Mouse (Mus musculus) CH12.LX (cell line): ENCODE measurements around the gene Prkca. TPM values are rescaled to one million over a fixed set of nuclear protein-coding genes. Genes with fewer than 3 reads are reported as not detected.
A peak's percentile ranks its signal among the peaks of the same experiment; 100 is the strongest.

Experiments used
- DNase-seq: peaks from one replicate; pipeline ENCODE4 v3.0.0-alpha.2; 2013; ENCODE audit errors: extremely low read depth
- H3K27ac ChIP-seq: 2 replicates; pipeline ENCODE4 v1.5.1; 2012; ENCODE audit warnings: low read depth, mild to moderate bottlenecking, control low read depth, moderate library complexity; ENCODE audit not compliant: insufficient read depth
- H3K27me3 ChIP-seq: replicated peaks from 2 replicates; pipeline ENCODE3; 2012; ENCODE audit warnings: inconsistent platforms
- H3K36me3 ChIP-seq, 2 experiments: replicated peaks in 1 of 2; 2 replicates each; pipeline versions ENCODE3 to v1.6.1; 2012; ENCODE audit warnings: inconsistent platforms in 1 of 2, low read length in 1 of 2, mild to moderate bottlenecking in 1 of 2, mixed read lengths in 1 of 2, moderate library complexity in 1 of 2; ENCODE audit not compliant: control insufficient read depth in 1 of 2, insufficient read depth in 1 of 2
- H3K4me1 ChIP-seq, 2 experiments: 2 replicates each; pipeline ENCODE4 v1.6.1; 2012; ENCODE audit warnings: inconsistent platforms in 1 of 2, moderate library complexity in 1 of 2; ENCODE audit not compliant: insufficient read depth in 2 of 2, control insufficient read depth in 1 of 2
- H3K4me2 ChIP-seq: 2 replicates; pipeline ENCODE4 v1.6.1; 2012; ENCODE audit warnings: low read depth, mild to moderate bottlenecking, control low read depth; ENCODE audit not compliant: poor library complexity, insufficient read depth, severe bottlenecking
- H3K4me3 ChIP-seq, 3 experiments: fragments of 150-350 bp in 1 of 3; sonication (generic) in 1 of 3; replicated peaks in 1 of 3; 2 replicates each; pipeline versions ENCODE3 to v1.5.1; 2011 to 2012; ENCODE audit warnings: low read depth in 2 of 3, low read length in 2 of 3, mild to moderate bottlenecking in 2 of 3, moderate library complexity in 2 of 3, control low read depth in 1 of 3, improper control_type of control experiment in 1 of 3, inconsistent platforms in 1 of 3, mixed read lengths in 1 of 3; ENCODE audit not compliant: poor library complexity in 1 of 3
- H3K79me2 ChIP-seq: replicated peaks from 2 replicates; pipeline ENCODE4 v1.6.1; 2012; ENCODE audit warnings: mild to moderate bottlenecking, moderate library complexity; ENCODE audit not compliant: control insufficient read depth, poor library complexity, insufficient read depth, severe bottlenecking; ENCODE audit errors: extremely low read depth
- H3K9ac ChIP-seq: 2 replicates; pipeline ENCODE4 v1.6.1; 2012; ENCODE audit warnings: low read depth, mild to moderate bottlenecking, control low read depth, moderate library complexity; ENCODE audit not compliant: insufficient read depth
- H3K9me3 ChIP-seq: replicated peaks from 2 replicates; pipeline ENCODE3; 2012; ENCODE audit warnings: low read length, inconsistent platforms, mixed read lengths
- BHLHE40 ChIP-seq: IDR thresholded peaks from 2 replicates; pipeline ENCODE4 v1.6.1; 2011; ENCODE audit warnings: mild to moderate bottlenecking, low read depth, low read length, improper control_type of control experiment
- CHD1 ChIP-seq: IDR thresholded peaks from 2 replicates; pipeline ENCODE4 v1.6.1; 2012; ENCODE audit warnings: low read depth, low read length, improper control_type of control experiment, inconsistent platforms
- CTCF ChIP-seq, 2 experiments: IDR thresholded peaks in 1 of 2; conservative IDR thresholded peaks in 1 of 2; 2 replicates each; pipeline ENCODE4 v1.5.1; 2011 to 2012; ENCODE audit warnings: low read depth in 2 of 2, low read length in 2 of 2, improper control_type of control experiment in 1 of 2, inconsistent platforms in 1 of 2, mild to moderate bottlenecking in 1 of 2, moderate library complexity in 1 of 2
- ELF1 ChIP-seq: IDR thresholded peaks from 2 replicates; pipeline ENCODE4 v1.6.1; 2014; ENCODE audit warnings: low read depth, mild to moderate bottlenecking, inconsistent platforms, low read length, improper control_type of control experiment
- ETS1 ChIP-seq: conservative IDR thresholded peaks from 2 replicates; pipeline ENCODE4 v1.6.1; 2012; ENCODE audit warnings: low read depth, mild to moderate bottlenecking, inconsistent platforms, low read length, improper control_type of control experiment, moderate library complexity
- GABPA ChIP-seq: IDR thresholded peaks from 2 replicates; pipeline ENCODE4 v1.6.1; 2012; ENCODE audit warnings: low read depth, low read length, improper control_type of control experiment, inconsistent platforms; ENCODE audit not compliant: insufficient replicate concordance
- HCFC1 ChIP-seq: IDR thresholded peaks from 2 replicates; pipeline ENCODE4 v1.6.1; 2012; ENCODE audit warnings: low read depth, mild to moderate bottlenecking, inconsistent platforms, low read length, improper control_type of control experiment
- IRF4 ChIP-seq: IDR thresholded peaks from 2 replicates; pipeline ENCODE4 v1.6.1; 2014; ENCODE audit warnings: low read depth, mild to moderate bottlenecking, inconsistent platforms, low read length, improper control_type of control experiment
- JUN ChIP-seq: IDR thresholded peaks from 2 replicates; pipeline ENCODE4 v1.6.1; 2011; ENCODE audit warnings: low read depth, mild to moderate bottlenecking, low read length, improper control_type of control experiment, moderate library complexity; ENCODE audit not compliant: insufficient read depth
- KAT2A ChIP-seq: IDR thresholded peaks from 2 replicates; pipeline ENCODE4 v1.6.1; 2012; ENCODE audit warnings: low read length, improper control_type of control experiment, inconsistent platforms; ENCODE audit not compliant: insufficient replicate concordance
- MAFK ChIP-seq: IDR thresholded peaks from 2 replicates; pipeline ENCODE4 v1.6.1; 2011; ENCODE audit warnings: low read length, improper control_type of control experiment; ENCODE audit not compliant: insufficient replicate concordance
- MAX ChIP-seq: IDR thresholded peaks from 2 replicates; pipeline ENCODE4 v1.6.1; 2011; ENCODE audit warnings: low read length, improper control_type of control experiment
- MAZ ChIP-seq: IDR thresholded peaks from 2 replicates; pipeline ENCODE4 v1.6.1; 2012; ENCODE audit warnings: low read depth, mild to moderate bottlenecking, inconsistent platforms, low read length, improper control_type of control experiment, moderate library complexity
- MEF2A ChIP-seq: IDR thresholded peaks from 2 replicates; pipeline ENCODE4 v1.6.1; 2014; ENCODE audit warnings: low read depth, mild to moderate bottlenecking, inconsistent platforms, low read length, improper control_type of control experiment, borderline replicate concordance
- MXI1 ChIP-seq: IDR thresholded peaks from 2 replicates; pipeline ENCODE4 v1.6.1; 2011; ENCODE audit warnings: mild to moderate bottlenecking, low read depth, low read length, improper control_type of control experiment
- NELFE ChIP-seq: IDR thresholded peaks from 2 replicates; pipeline ENCODE4 v1.6.1; 2011; ENCODE audit warnings: low read depth, low read length, improper control_type of control experiment
- NRF1 ChIP-seq: IDR thresholded peaks from 2 replicates; pipeline ENCODE4 v1.6.1; 2014; ENCODE audit warnings: low read depth, mild to moderate bottlenecking, inconsistent platforms, low read length, improper control_type of control experiment, moderate library complexity
- POLR2AphosphoS2 ChIP-seq: IDR thresholded peaks from 2 replicates; pipeline ENCODE4 v1.6.1; 2011; ENCODE audit warnings: low read depth, low read length, improper control_type of control experiment
- SIN3A ChIP-seq: IDR thresholded peaks from 2 replicates; pipeline ENCODE4 v1.6.1; 2012; ENCODE audit warnings: low read length, improper control_type of control experiment, inconsistent platforms
- SMC3 ChIP-seq: IDR thresholded peaks from 2 replicates; pipeline ENCODE4 v1.6.1; 2011; ENCODE audit warnings: low read depth, low read length, improper control_type of control experiment
- TBP ChIP-seq: conservative IDR thresholded peaks from 2 replicates; pipeline ENCODE4 v1.6.1; 2011; ENCODE audit warnings: low read depth, low read length, improper control_type of control experiment
- ZC3H11A ChIP-seq: IDR thresholded peaks from 2 replicates; pipeline ENCODE4 v1.6.1; 2012; ENCODE audit warnings: low read depth, mild to moderate bottlenecking, inconsistent platforms, low read length, improper control_type of control experiment
- ZMIZ1 ChIP-seq: IDR thresholded peaks from 2 replicates; pipeline ENCODE4 v1.6.1; 2012; ENCODE audit warnings: low read depth, mild to moderate bottlenecking, inconsistent platforms, low read length, improper control_type of control experiment
- dilution Hi-C: fragments of 300-500 bp; cut with MboI; formaldehyde crosslinking; loops from 2 replicates; pipeline ENCODE4 v1.14.3; 2020; ENCODE audit warnings: low sequenced_read_pairs; ENCODE audit not compliant: extremely low pct_unique_long_range_greater_than_20kb, extremely low pct_ligation_motif_present
- in situ Hi-C: fragments of 300-500 bp; cut with MboI; formaldehyde crosslinking; loops from 3 replicates; pipeline ENCODE4 v1.14.3; 2019; ENCODE audit warnings: low sequenced_read_pairs, low pct_ligation_motif_present, low pct_unique_long_range_greater_than_20kb, mixed read lengths
- polyA plus RNA-seq: library from polyadenylated mRNA; unstranded; fragments of >175 nt; gene quantifications from 2 replicates; pipeline ENCODE4 v1.2.1, GENCODE M21; 2012; ENCODE audit warnings: low read depth; ENCODE audit not compliant: insufficient read length
- total RNA-seq, 2 experiments: library from RNA; depleted of rRNA; stranded (reverse); fragments of 300-350 nt in 1 of 2; fragments of >200 nt in 1 of 2; gene quantifications; 2 replicates each; pipeline ENCODE4 v1.2.3; 2012 to 2014

Prkca gene
- total and polyA plus RNA-seq, 3 experiments, result 40.0 to 107 (median 43.7) TPM

DNA sequence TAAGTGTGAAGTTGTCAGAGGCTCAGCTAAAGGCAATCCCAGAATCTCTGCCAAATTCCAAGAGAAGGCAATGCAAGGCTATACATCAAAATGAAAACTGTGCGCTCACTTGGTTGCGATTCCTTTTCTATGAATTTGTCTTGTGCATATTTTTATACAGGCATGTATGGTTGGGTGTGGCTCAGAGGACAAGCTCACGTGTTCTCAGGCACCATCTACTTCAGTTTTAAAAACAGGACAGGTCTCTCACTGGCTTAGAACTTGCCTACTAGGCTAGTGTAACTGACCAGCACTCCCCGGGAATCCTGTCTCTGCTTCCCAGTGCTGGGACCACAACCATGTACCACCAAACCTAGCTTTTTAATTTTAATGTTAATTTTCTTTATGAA lies 34.6 kb upstream of the Prkca start:
- peaks cover 0 to 23% of the 10 kb centered on the region in 2 experiments; a peak in 2 of 4 replicates for H3K4me1 ChIP-seq
- no peak overlapping the region for H3K9ac ChIP-seq
- H3K9me3 ChIP-seq, result peaks cover 3% of the 10 kb centered on the region
- H3K4me2 ChIP-seq, result 0 out of 2 replicates have a peak overlapping the region, but pooled peaks have one; percentile 16
- TF ChIP-seq CTCF (conservative IDR thresholded peaks at IDR 0.05 in 1 of 2, IDR thresholded peaks at IDR 0.05 in 1 of 2; ENCODE audit: low read depth in 2 of 2, low read length in 2 of 2) (no peak), TBP (0 out of 2 replicates have a peak, but pooled peaks have one; percentile 18)
- no peaks in the 10 kb centered on the region for H3K27me3 ChIP-seq
- no peak for DNase-seq
- no peaks in the 10 kb centered on the region for H3K36me3 ChIP-seq
- in situ Hi-C loops, result loop anchor here (5.0 kb wide), 2 partner anchors 166 to 346 kb away; no protein-coding TSS in a partner anchor
- no peak overlapping the region for H3K27ac ChIP-seq
- dilution Hi-C loops, result no loop called here
- no peak overlapping the region for H3K4me3 ChIP-seq
- no peaks in the 10 kb centered on the region for H3K79me2 ChIP-seq

DNA sequence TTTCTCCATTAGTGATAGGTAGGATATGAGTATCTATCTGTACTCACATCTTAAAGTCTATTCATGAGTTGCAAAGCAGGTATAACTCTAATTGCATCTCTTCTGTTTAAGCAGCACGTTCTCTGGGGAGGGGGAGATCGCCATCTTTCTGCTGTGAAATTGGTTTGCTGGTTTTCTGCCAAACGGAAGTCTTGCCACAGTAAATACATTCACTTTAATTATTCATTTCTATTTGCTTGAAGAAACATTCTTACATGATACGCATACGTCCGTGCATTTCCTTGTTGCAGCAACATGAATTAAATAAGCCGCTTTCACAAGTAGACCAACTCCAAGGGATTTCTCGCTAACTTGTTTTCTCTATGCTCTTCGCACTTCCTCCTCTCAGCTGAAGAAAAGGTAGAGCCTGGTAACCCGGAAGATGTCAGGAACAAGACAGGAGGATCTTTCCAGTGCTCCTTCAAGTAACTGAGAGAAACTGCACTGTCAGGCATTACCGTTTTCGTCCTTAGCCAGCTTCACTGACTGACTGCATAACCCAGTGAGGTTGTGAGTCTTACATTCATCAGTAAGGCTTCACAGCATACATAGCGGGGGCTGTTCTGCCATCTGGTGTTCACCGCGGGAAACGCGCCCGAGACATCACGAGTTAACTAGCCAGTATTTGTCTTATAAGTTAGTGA lies 34.1 kb upstream of the Prkca start:
- in situ Hi-C loops, result loop anchor here (5.0 kb wide), 2 partner anchors 166 to 346 kb away; no protein-coding TSS in a partner anchor
- peak overlapping the region in 2 of 3 experiments; percentile 7 to 54 for H3K4me3 ChIP-seq
- H3K4me1 ChIP-seq, result peaks cover 0 to 23% of the 10 kb centered on the region in 2 experiments; a peak in 2 of 4 replicates

More for the DNA sequence above, 34.1 kb upstream of the Prkca start:
- dilution Hi-C loops, result no loop called here
- peak; percentile 87 for DNase-seq
- Histone ChIP-seq H3K9ac (peak overlapping the region; percentile 59), H3K36me3 (no peaks in the 10 kb centered on the region)
- TF ChIP-seq CHD1 (peak; percentile 83; the same call in 1 of the 2 replicates), SIN3A (0 out of 2 replicates have a peak, but pooled peaks have one; percentile 49), GABPA (no peak), NELFE (no peak), ZC3H11A (peak; percentile 99), JUN (no peak), IRF4 (peak; percentile 68; the same call in 1 of the 2 replicates), ELF1 (peak; percentile 75), MAZ (0 out of 2 replicates have a peak, but pooled peaks have one; percentile 42), KAT2A (no peak), ETS1 (no peak; the same call in 1 of the 2 replicates), NRF1 (peak; percentile 45; the same call in 1 of the 2 replicates), TBP (no peak), MXI1 (peak; percentile 43; the same call in 1 of the 2 replicates), BHLHE40 (peak; percentile 40), MAX (peak; percentile 31; the same call in 1 of the 2 replicates), CTCF (conservative IDR thresholded peaks at IDR 0.05 in 1 of 2, IDR thresholded peaks at IDR 0.05 in 1 of 2; ENCODE audit: low read depth in 2 of 2, low read length in 2 of 2) (peak; percentile 91 to 99), HCFC1 (peak; percentile 36), MAFK (peak; percentile 75), POLR2AphosphoS2 (no peak), ZMIZ1 (no peak), MEF2A (peak; percentile 53; the same call in 1 of the 2 replicates), SMC3 (peak; percentile 100)
- TF ChIP-seq, all 38 proteins: peak for 15
- no peaks in the 10 kb centered on the region for H3K79me2 ChIP-seq
- H3K27me3 ChIP-seq, result no peaks in the 10 kb centered on the region
- peak overlapping the region; percentile 95 for H3K4me2 ChIP-seq
- H3K27ac ChIP-seq, result peak overlapping the region; percentile 44; the same call in 1 of the 2 replicates
- H3K9me3 ChIP-seq, result peaks cover under 1% of the 10 kb centered on the region
